8 mouse cellular contexts compared by ENCODE assay signal in the genomic region with DNA sequence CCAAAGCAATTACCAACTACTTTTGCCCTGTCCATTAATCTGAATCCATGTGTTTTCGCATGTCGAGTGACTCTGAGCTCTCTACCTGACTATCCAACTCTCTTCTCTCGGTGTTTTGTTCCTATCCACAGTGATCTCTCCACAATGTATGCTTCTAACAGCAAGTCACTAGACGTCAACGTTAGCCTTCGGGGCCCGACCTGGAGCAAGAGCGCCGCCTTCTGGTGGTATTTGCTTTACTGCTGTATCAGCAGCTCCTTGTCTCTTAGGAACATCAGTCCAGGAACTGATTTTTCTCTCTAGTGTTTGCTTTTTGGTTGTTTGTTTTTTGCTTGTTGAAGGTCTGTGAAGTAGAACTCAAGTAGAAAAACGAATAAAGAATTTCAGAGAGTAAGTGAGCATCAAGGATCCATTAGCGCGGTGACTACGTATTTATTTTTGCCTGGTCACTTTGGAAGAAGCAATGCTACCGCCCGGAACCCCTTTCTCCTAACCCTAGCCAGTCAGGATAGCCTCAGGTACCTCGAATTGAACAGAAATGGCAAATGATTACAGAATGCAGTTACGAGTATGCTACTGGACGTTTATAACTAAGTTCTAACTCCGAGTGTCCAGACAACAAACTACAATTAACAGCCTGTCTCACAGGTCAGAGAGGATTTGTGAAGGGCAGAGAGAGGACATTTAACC. TPM values are rescaled to one million over a fixed set of nuclear protein-coding genes. Genes with fewer than 3 reads are reported as not detected.
A peak's percentile ranks its signal among the peaks of the same experiment; 100 is the strongest.
DNase-seq lines count a peak whose midpoint lies in the region; ATAC-seq and TF ChIP-seq lines count a peak whose summit lies in the region.

No protein-coding gene starts in this region.

- under 1% methylated on average over 19 of the region's 19 CpGs for WGBS in hindbrain, embryonic 12.5 days
- 3% methylated on average over 19 of the region's 19 CpGs for WGBS in macrophage (ENCODE audit: missing documents)

- peak overlapping the region; percentile 78 for H3K4me2 ChIP-seq in hindbrain, embryonic 12.5 days (replicated peaks)

- ATAC-seq in hindbrain, embryonic 12.5 days (ENCODE audit: low FRiP score) = peak; percentile 27

- H3K4me3 ChIP-seq in hindbrain, embryonic 12.5 days = peak overlapping the region; percentile 60
- peak overlapping the region; percentile 80 for H3K4me3 ChIP-seq in left cerebral cortex, adult 2 months
- peak overlapping the region; percentile 71 for H3K4me3 ChIP-seq in macrophage (ENCODE audit: inconsistent target)

- no peaks in the 10 kb centered on the region for H3K9me3 ChIP-seq in hindbrain, embryonic 12.5 days (replicated peaks)

- H3K27me3 ChIP-seq in hindbrain, embryonic 12.5 days = no peaks in the 10 kb centered on the region

- peak; percentile 91 for DNase-seq in NIH3T3 (ENCODE audit: low read depth)
- DNase-seq in cerebellum, adult 8-10 months = peak; percentile 87
- peak; percentile 91 for DNase-seq in forelimb bud, embryonic 11.5 days (ENCODE audit: low read depth, low spot score)
- DNase-seq in left cerebral cortex, adult 2 months (ENCODE audit: extremely low spot score in 1 of 2, low spot score in 2 of 2) = peak; percentile 78 to 85
- DNase-seq in right cerebral cortex, adult 2 months (ENCODE audit: low spot score in 2 of 2) = peak; percentile 88 to 90
- peak; percentile 86 for DNase-seq in urinary bladder, postnatal 25 days (ENCODE audit: low spot score)

- no peaks in the 10 kb centered on the region for H3K79me2 ChIP-seq in macrophage (ENCODE audit: inconsistent target)

- TF ChIP-seq CTCF in left cerebral cortex, adult 2 months (IDR thresholded peaks at IDR 0.05) = peak; percentile 90

- intact Hi-C loops in left cerebral cortex, adult 2 months (cut with DNase I) = loop anchor here (2.0 to 10.0 kb wide), 3 partner anchors 214 to 860 kb away; no protein-coding TSS in a partner anchor

- no peaks in the 10 kb centered on the region for H3K36me3 ChIP-seq in hindbrain, embryonic 12.5 days
- H3K36me3 ChIP-seq in macrophage (ENCODE audit: inconsistent target) = no peaks in the 10 kb centered on the region

- H3K4me1 ChIP-seq in hindbrain, embryonic 12.5 days = 0 out of 2 replicates have a peak, but pooled peaks cover 9% of the 10 kb centered on the region

- H3K9ac ChIP-seq in hindbrain, embryonic 12.5 days = peak overlapping the region; percentile 48; the same call in 1 of the 2 replicates

- H3K27ac ChIP-seq in hindbrain, embryonic 12.5 days = no peak overlapping the region
- no peak overlapping the region for H3K27ac ChIP-seq in left cerebral cortex, adult 2 months
- no peak overlapping the region for H3K27ac ChIP-seq in macrophage

RNA-seq across cellular contexts. Expression of a gene that starts 13.3 kb away (rescaled TPM):
- not detected in 2 replicates for polyA plus RNA-seq in hindbrain, embryonic 12.5 days (2016; fragmentation: Nextera tagmentation; extraction: Ambion mirVana)
- total RNA-seq in left cerebral cortex, adult 2 months (2021) = not detected
- not detected for total RNA-seq in macrophage (2018; cell fraction: chromatin; rRNA removed)
- total RNA-seq in macrophage (2018; cell fraction: cytosol; rRNA removed) = not detected
- not detected for total RNA-seq in macrophage (2018; cell fraction: nucleus; rRNA removed)
- polyA plus RNA-seq in macrophage (2018) = not detected in 3 replicates

RNA-seq across cellular contexts. Expression of a gene that starts 20.3 kb away (rescaled TPM):
- polyA plus RNA-seq in hindbrain, embryonic 12.5 days (2016; fragmentation: Nextera tagmentation; extraction: Ambion mirVana) = 127 and 130 TPM in 2 replicates
- total RNA-seq in left cerebral cortex, adult 2 months (2021) = 10 to 100 TPM; 33.6 to 36.5 TPM
- total RNA-seq in macrophage (2018; cell fraction: chromatin; rRNA removed) = 10 to 100 TPM in 24 of 26 experiments, 1 to 10 TPM in 2; 4.3 to 52.1 (median 25.5) TPM
- total RNA-seq in macrophage (2018; cell fraction: cytosol; rRNA removed) = 10 to 100 TPM; 22.7 to 50.8 (median 44.2) TPM
- 10 to 100 TPM in 25 of 26 experiments, 1 to 10 TPM in 1; 9.8 to 66.8 (median 25.0) TPM for total RNA-seq in macrophage (2018; cell fraction: nucleus; rRNA removed)
- polyA plus RNA-seq in macrophage (2018) = 29.7 to 59.8 TPM (median 37.0 TPM) in 3 replicates

RNA-seq across cellular contexts. Expression of a gene that starts 29.5 kb away (rescaled TPM):
- not detected in 2 replicates for polyA plus RNA-seq in hindbrain, embryonic 12.5 days (2016; fragmentation: Nextera tagmentation; extraction: Ambion mirVana)
- not detected for total RNA-seq in left cerebral cortex, adult 2 months (2021)
- not detected for total RNA-seq in macrophage (2018; cell fraction: chromatin; rRNA removed)
- total RNA-seq in macrophage (2018; cell fraction: cytosol; rRNA removed) = not detected
- not detected for total RNA-seq in macrophage (2018; cell fraction: nucleus; rRNA removed)
- polyA plus RNA-seq in macrophage (2018) = not detected in 3 replicates

RNA-seq across cellular contexts. Expression of a gene that starts 47.6 kb away (rescaled TPM):
- polyA plus RNA-seq in hindbrain, embryonic 12.5 days (2016; fragmentation: Nextera tagmentation; extraction: Ambion mirVana) = 0.05 TPM in 1 of 2 replicates, not detected in the other
- total RNA-seq in left cerebral cortex, adult 2 months (2021) = not detected
- not detected for total RNA-seq in macrophage (2018; cell fraction: chromatin; rRNA removed)
- not detected for total RNA-seq in macrophage (2018; cell fraction: cytosol; rRNA removed)
- not detected for total RNA-seq in macrophage (2018; cell fraction: nucleus; rRNA removed)
- polyA plus RNA-seq in macrophage (2018) = not detected in 3 replicates
